Mouse (Mus musculus): ENCODE data around the gene Foxp4. TPM values are rescaled to one million over a fixed set of nuclear protein-coding genes. Genes with fewer than 3 reads are reported as not detected.

Gene Foxp4
- total RNA-seq (2015; ENCODE audit: low replicate concordance) (4.0 and 5.4 TPM in 2 replicates), total RNA-seq (2017; ENCODE audit: low replicate concordance) (0.30 and 1.0 TPM in 2 replicates)

GRCm38 (mm10) chr17:47924383-47925339, at the start of gene Foxp4:
Foxp4 (minus strand) TSS chr17:47924645.
- ATAC-seq (replicated peaks; ENCODE audit: low FRiP score, poor library complexity, severe bottlenecking) = 0 out of 2 replicates have a peak, but pooled peaks have one; percentile 39

- no peak for ATAC-seq (replicated peaks; ENCODE audit: low FRiP score, poor library complexity, severe bottlenecking)
These were observed 49.4 kb upstream of the Foxp4 start for GRCm38 (mm10) chr17:47973563-47974472.

GRCm38 (mm10) chr17:47965885-47966505, 41.5 kb upstream of the Foxp4 start:
- no peak for ATAC-seq (replicated peaks; ENCODE audit: low FRiP score, poor library complexity, severe bottlenecking)

GRCm38 (mm10) chr17:47958046-47958790, 33.8 kb upstream of the Foxp4 start:
- ATAC-seq (replicated peaks; ENCODE audit: low FRiP score, poor library complexity, severe bottlenecking) = no peak

DNA sequence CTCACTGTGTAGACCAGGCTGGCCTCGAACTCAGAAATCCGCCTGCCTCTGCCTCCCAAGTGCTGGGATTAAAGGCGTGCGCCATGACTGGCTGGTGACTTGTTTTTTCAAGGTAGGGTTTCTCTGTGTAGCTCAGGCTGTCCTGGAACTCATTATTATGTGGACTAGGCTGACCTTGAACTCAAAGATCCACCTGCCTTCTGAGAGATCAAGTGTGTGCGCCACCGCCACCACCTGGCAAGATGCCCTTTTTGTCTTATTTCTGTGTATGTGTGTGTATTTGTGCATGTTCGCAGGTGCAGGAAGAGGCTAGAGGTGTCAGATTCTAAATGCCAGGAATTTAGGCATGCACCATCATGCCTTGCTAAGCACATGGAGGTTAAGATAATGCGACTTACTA, 32.0 kb upstream of the Foxp4 start:
- no peak for ATAC-seq (replicated peaks; ENCODE audit: low FRiP score, poor library complexity, severe bottlenecking)

DNA sequence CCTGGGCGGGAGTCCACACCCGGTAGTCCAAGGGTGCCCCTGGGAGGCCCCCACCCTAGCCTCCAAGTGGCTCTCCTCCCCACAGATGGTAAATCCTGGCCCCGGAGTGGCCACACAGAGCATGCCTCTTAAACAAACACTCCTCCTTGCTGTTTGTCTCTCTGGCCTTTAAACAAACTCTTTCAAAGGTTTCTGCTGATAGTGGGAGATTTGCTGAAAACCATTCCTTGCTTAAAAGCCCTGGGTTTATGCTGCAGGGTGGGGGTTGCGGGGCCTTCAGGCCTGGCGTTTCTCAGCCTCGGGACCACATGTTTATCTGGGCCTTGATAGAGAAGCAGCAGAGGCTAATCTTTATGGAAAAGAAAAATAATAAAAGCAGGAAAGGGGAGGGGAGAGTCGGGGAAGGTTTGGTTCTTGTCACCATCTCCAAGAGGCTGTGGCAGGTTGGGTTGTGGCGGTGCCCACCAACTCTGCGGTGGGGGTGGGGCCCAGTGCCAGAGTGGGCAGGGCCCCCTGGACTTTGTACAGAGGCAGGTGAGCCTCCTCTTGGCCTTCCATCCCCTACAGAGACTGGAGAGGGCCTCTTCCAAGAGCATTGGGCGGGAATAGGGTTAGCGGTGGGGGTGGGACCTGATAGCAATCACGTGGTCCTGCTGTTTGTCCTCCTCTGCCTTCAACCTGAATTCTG, 30.8 kb upstream of the Foxp4 start:
- no peak for ATAC-seq (replicated peaks; ENCODE audit: low FRiP score, poor library complexity, severe bottlenecking)

DNA sequence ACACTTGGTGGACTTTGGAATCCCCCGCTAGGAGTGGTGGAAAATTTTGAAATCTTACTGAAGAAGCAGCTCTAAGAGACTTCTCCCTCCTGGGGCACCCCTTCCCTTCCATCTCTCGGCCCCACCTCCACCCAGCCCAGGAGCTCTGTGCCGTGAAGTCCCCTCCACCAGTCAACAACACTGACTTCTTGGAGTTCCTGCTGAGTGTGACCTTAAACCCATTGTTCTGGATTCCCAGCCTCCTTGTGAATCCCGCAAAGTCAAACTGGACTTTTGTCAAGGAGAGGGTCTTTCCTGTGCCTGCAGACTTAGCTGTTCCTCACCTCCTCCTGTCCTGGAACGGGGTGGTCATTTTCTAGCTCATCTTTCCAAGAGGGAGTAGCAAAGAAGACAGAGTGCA, 28.8 kb upstream of the Foxp4 start:
- ATAC-seq (replicated peaks; ENCODE audit: low FRiP score, poor library complexity, severe bottlenecking) = no peak

GRCm38 (mm10) chr17:47952368-47953081, 28.1 kb upstream of the Foxp4 start:
- no peak for ATAC-seq (replicated peaks; ENCODE audit: low FRiP score, poor library complexity, severe bottlenecking)

- no peak for ATAC-seq (replicated peaks; ENCODE audit: low FRiP score, poor library complexity, severe bottlenecking)
These were observed 27.0 kb upstream of the Foxp4 start for GRCm38 (mm10) chr17:47951452-47951851.

DNA sequence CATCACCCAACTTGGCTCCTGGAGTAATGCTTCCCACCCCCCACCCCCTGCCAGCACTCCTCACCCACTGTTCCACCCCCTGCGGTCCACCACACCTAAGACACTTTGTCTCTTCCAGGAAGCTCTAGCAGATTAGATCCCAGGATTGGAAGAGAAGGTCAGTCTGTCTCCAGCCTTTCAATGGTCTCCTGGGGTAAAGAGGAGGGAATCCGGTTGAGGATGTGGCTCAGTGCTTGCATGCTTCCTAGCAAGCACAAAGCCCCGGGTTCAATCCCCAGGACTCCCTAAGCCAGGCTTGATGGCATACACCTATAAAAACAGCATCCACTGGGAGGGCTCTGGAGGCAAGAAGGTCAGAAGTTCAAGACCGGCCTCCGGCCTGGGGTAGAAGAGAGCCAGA, 26.4 kb upstream of the Foxp4 start:
- no peak for ATAC-seq (replicated peaks; ENCODE audit: low FRiP score, poor library complexity, severe bottlenecking)

GRCm38 (mm10) chr17:47949441-47949840, 25.0 kb upstream of the Foxp4 start:
- ATAC-seq (replicated peaks; ENCODE audit: low FRiP score, poor library complexity, severe bottlenecking) = no peak

DNA sequence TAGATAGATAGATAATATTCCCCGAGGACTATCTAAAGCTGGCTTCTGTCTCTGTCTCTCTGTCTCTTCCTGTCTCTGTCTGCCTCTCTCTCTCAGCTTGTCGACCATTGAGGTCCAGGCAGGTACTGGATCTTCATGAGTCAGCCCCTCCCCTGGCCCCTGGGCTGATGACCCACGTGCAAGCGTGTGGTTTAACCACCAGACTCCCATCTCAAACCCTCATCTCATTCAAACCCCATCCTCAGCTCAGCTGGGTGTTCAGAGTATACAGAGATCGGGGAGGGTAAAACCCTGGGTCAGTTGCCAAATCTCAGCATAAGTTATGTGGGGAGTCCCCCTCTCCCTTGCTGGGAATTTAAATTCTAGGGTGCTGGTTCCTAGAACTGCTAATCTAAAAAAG, 24.3 kb upstream of the Foxp4 start:
- no peak for ATAC-seq (replicated peaks; ENCODE audit: low FRiP score, poor library complexity, severe bottlenecking)

- ATAC-seq (replicated peaks; ENCODE audit: low FRiP score, poor library complexity, severe bottlenecking) = no peak
These were observed 22.5 kb upstream of the Foxp4 start for GRCm38 (mm10) chr17:47946921-47947420.

DNA sequence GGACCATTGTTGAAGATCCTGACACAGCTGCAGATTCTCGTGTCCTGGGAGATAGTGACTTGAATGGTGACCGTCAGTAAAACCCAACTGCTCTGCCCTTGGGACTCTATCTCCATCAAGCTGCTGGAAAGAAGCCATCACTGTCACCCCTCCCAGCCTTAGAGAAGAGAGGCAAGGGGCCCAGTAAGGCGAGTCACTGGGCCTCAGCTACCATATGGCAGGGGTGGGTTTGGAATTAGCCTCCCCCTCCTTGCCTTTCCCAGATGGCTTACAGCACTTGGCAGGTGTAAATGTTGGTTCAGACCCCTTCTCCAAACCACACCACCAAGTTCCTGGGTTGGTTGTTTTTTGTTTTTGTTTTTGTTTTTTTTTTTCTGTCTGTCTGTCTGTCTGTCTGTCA, 21.7 kb upstream of the Foxp4 start:
- ATAC-seq (replicated peaks; ENCODE audit: low FRiP score, poor library complexity, severe bottlenecking) = no peak

GRCm38 (mm10) chr17:47943103-47943870, 18.8 kb upstream of the Foxp4 start:
- ATAC-seq (replicated peaks; ENCODE audit: low FRiP score, poor library complexity, severe bottlenecking) = no peak

DNA sequence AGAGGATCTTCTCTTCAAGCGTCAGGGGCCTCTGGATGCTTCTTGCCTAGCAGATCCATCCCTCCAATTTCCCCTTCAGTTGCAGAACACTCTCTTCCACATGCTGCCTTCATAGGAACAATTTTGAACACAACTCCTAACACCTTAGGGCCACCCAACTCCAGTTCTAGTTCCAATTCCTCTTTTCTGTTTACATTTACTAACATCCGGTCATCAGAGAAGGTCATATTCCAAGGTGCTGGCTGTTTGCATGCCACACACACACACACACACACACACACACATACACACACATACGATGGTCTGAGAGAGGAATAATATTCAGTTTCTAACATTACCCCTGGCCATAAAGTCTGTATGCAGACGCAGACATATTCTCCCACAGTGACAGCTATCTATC, 17.6 kb upstream of the Foxp4 start:
- no peak for ATAC-seq (replicated peaks; ENCODE audit: low FRiP score, poor library complexity, severe bottlenecking)

DNA sequence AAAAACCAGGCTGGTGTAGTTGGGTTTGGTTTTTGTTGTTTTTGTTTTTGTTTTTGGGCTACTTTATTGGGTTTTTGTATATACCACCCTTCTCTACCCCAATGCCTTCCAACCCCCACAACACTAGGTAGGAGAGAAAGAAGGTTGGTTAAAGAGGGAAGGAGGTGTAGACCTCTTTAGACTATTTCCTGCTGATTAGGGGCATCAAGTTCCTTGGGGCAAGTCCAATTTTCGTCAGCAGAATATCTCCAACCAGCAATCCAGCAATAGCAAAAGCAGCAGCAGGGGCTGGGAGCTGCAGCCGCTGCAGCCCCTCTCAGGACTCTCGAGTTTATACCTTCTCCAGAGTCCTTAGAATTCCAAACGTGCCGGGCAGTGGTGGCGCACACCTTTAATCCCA, 14.4 kb upstream of the Foxp4 start:
- ATAC-seq (replicated peaks; ENCODE audit: low FRiP score, poor library complexity, severe bottlenecking) = no peak

All from erythroid progenitor cell, adult 5-6 weeks (primary cell).